Mouse (Mus musculus) Patski (cell line): ENCODE measurements around the gene Tent5c. TPM values are rescaled to one million over a fixed set of nuclear protein-coding genes. Genes with fewer than 3 reads are reported as not detected.

Source experiments
- ATAC-seq: fragments of 100-300 bp; one replicate; pipeline ENCODE4 v1.8.0; 2021
- CTCF ChIA-PET: fragments of 350-600 bp; sonication (Branson Sonifier 250); formaldehyde crosslinking; loops from one replicate; lab custom pipeline; 2022; ENCODE audit warnings: inconsistent platforms; lab: Charles Lee
- POLR2A ChIA-PET: fragments of 350-600 bp; sonication (Branson Sonifier 250); formaldehyde crosslinking; loops from one replicate; lab custom pipeline; 2022; ENCODE audit warnings: antibody characterized with exemption, inconsistent platforms; lab: Charles Lee
- DNase-seq: peaks from one replicate; pipeline ENCODE4 v3.0.0-alpha.2; 2011; ENCODE audit warnings: low read depth, low spot score
- H3K27me3 ChIP-seq: fragments of 371-371 bp; one replicate; pipeline ENCODE4 v1.5.1; 2021
- CTCF ChIP-seq: fragments of 100-300 bp; IDR thresholded peaks from one replicate; pipeline ENCODE4 v1.5.1; 2021
- in situ Hi-C: fragments of 300-500 bp; cut with MboI; formaldehyde crosslinking; loops from 3 replicates; pipeline ENCODE4 v1.11.1; 2018; ENCODE audit warnings: low pct_unique_long_range_greater_than_20kb, mixed read lengths
- polyA plus RNA-seq: library from polyadenylated mRNA; unstranded; gene quantifications from one replicate; pipeline ENCODE4 v1.2.3, GENCODE M21; 2021

Gene Tent5c
- polyA plus RNA-seq, 1 experiment from 2014 or later = 8.4 TPM

- in situ Hi-C loops = no loop called here
Observed at GRCm38 (mm10) chr3:100515754-100516141, 26.6 kb upstream of the Tent5c start.

GRCm38 (mm10) chr3:100515093-100515753, 26.1 kb upstream of the Tent5c start:
- no peak for TF ChIP-seq CTCF
- in situ Hi-C loops = no loop called here
- POLR2A ChIA-PET = interaction anchor here (1.0 to 1.3 kb wide), 2 partner anchors 25 to 113 kb away, joined by 3 to 5 read pairs; partner anchors contain the start of gene Tent5c
- ATAC-seq (peak; percentile 86), DNase-seq (peak; percentile 96)
- H3K27me3 ChIP-seq = no peaks in the 10 kb centered on the region
- CTCF ChIA-PET = interaction anchor here (0.7 to 3.8 kb wide), 7 partner anchors 8 to 156 kb away, joined by 3 to 14 read pairs (median 4); no protein-coding TSS in a partner anchor

More at GRCm38 (mm10) chr3:100515754-100516141, 26.6 kb upstream of the Tent5c start:
- TF ChIP-seq CTCF = no peak
- ChIA-PET CTCF (interaction anchor here (0.7 to 3.8 kb wide), 6 partner anchors 9 to 156 kb away, joined by 3 to 14 read pairs (median 5); no protein-coding TSS in a partner anchor), POLR2A (interaction anchor here (1.0 to 1.3 kb wide), 2 partner anchors 26 to 114 kb away, joined by 3 to 4 read pairs; no protein-coding TSS in a partner anchor)
- H3K27me3 ChIP-seq = no peaks in the 10 kb centered on the region
- DNase-seq (no peak), ATAC-seq (peak; percentile 19)

GRCm38 (mm10) chr3:100507174-100507573, 18.1 kb upstream of the Tent5c start:
- TF ChIP-seq CTCF = no peak
- no peaks in the 10 kb centered on the region for H3K27me3 ChIP-seq
- in situ Hi-C loops = no loop called here
- peak; percentile 89 for ATAC-seq
- POLR2A ChIA-PET = interaction anchor here (0.7 to 1.6 kb wide), 3 partner anchors 9 to 85 kb away, joined by 3 to 5 read pairs (median 3); no protein-coding TSS in a partner anchor
- CTCF ChIA-PET = interaction anchor here (1.2 to 1.9 kb wide), 3 partner anchors 9 to 49 kb away, joined by 3 to 6 read pairs (median 4); no protein-coding TSS in a partner anchor
- peak; percentile 97 for DNase-seq

- POLR2A ChIA-PET = interaction anchor here (0.5 to 1.6 kb wide), 3 partner anchors 9 to 89 kb away, joined by 3 to 5 read pairs (median 4); no protein-coding TSS in a partner anchor
- ATAC-seq (no peak), DNase-seq (no peak)
- in situ Hi-C loops = no loop called here
- no peaks in the 10 kb centered on the region for H3K27me3 ChIP-seq
- no peak for TF ChIP-seq CTCF
- CTCF ChIA-PET = interaction anchor here (1.0 to 1.9 kb wide), 4 partner anchors 8 to 49 kb away, joined by 3 to 6 read pairs (median 4); no protein-coding TSS in a partner anchor
Observed at GRCm38 (mm10) chr3:100506715-100507114, 17.6 kb upstream of the Tent5c start.

- CTCF ChIA-PET = no interaction called here
- POLR2A ChIA-PET = no interaction called here
- TF ChIP-seq CTCF = no peak
- DNase-seq = no peak
- no peak for ATAC-seq
- H3K27me3 ChIP-seq = no peaks in the 10 kb centered on the region
- in situ Hi-C loops = no loop called here
Observed at GRCm38 (mm10) chr3:100503882-100504281, 14.8 kb upstream of the Tent5c start.

- ChIA-PET POLR2A (interaction anchor here (0.6 kb wide), 1 partner anchor 53 kb away, joined by 3 read pairs; no protein-coding TSS in a partner anchor), CTCF (no interaction called here)
- in situ Hi-C loops = no loop called here
- ATAC-seq (no peak), DNase-seq (no peak)
- H3K27me3 ChIP-seq = no peaks in the 10 kb centered on the region
- TF ChIP-seq CTCF = no peak
Observed at GRCm38 (mm10) chr3:100502516-100502915, 13.4 kb upstream of the Tent5c start.

GRCm38 (mm10) chr3:100501899-100502298, 12.8 kb upstream of the Tent5c start:
- in situ Hi-C loops = no loop called here
- no peak for TF ChIP-seq CTCF
- no peak for DNase-seq
- ChIA-PET POLR2A (no interaction called here), CTCF (no interaction called here)
- H3K27me3 ChIP-seq = no peaks in the 10 kb centered on the region
- no peak for ATAC-seq

GRCm38 (mm10) chr3:100496081-100496480, 7.0 kb upstream of the Tent5c start:
- in situ Hi-C loops = no loop called here
- no peak for DNase-seq
- ChIA-PET CTCF (interaction anchor here (1.4 kb wide), 1 partner anchor 74 kb away, joined by 3 read pairs; no protein-coding TSS in a partner anchor), POLR2A (interaction anchor here (0.5 kb wide), 1 partner anchor 47 kb away, joined by 5 read pairs; no protein-coding TSS in a partner anchor)
- TF ChIP-seq CTCF = no peak
- no peak for ATAC-seq
- no peaks in the 10 kb centered on the region for H3K27me3 ChIP-seq

- POLR2A ChIA-PET = no interaction called here
- in situ Hi-C loops = no loop called here
Observed at GRCm38 (mm10) chr3:100495456-100495855, 6.3 kb upstream of the Tent5c start.

GRCm38 (mm10) chr3:100494912-100495311, 5.8 kb upstream of the Tent5c start:
- ATAC-seq (no peak), DNase-seq (no peak)
- ChIA-PET CTCF (no interaction called here), POLR2A (no interaction called here)
- H3K27me3 ChIP-seq = no peaks in the 10 kb centered on the region
- in situ Hi-C loops = no loop called here
- TF ChIP-seq CTCF = no peak

More at GRCm38 (mm10) chr3:100495456-100495855, 6.3 kb upstream of the Tent5c start:
- ATAC-seq (no peak), DNase-seq (no peak)
- CTCF ChIA-PET = no interaction called here
- no peak for TF ChIP-seq CTCF
- no peaks in the 10 kb centered on the region for H3K27me3 ChIP-seq

- TF ChIP-seq CTCF = no peak
- ATAC-seq (no peak), DNase-seq (no peak)
- in situ Hi-C loops = no loop called here
- no peaks in the 10 kb centered on the region for H3K27me3 ChIP-seq
- POLR2A ChIA-PET = interaction anchor here (0.7 to 1.7 kb wide), 6 partner anchors 16 to 1044 kb away, joined by 3 to 5 read pairs (median 4); no protein-coding TSS in a partner anchor
- CTCF ChIA-PET = interaction anchor here (1.2 to 3.6 kb wide), 7 partner anchors 16 to 79 kb away, joined by 3 to 8 read pairs (median 5); no protein-coding TSS in a partner anchor
Observed at GRCm38 (mm10) chr3:100490010-100490300, 831 bp upstream of the Tent5c start.
